Mouse (Mus musculus) cerebellum, adult 2 months (tissue): ENCODE results near the gene H3f3b. TPM values are rescaled to one million over a fixed set of nuclear protein-coding genes. Genes with fewer than 3 reads are reported as not detected.

ENCODE experiments used
- DNase-seq, 2 experiments: peaks; one replicate each; pipeline ENCODE4 v3.0.0; 2021
- H3K27ac ChIP-seq: fragments of 200-500 bp; 2 replicates; pipeline ENCODE4 v1.5.1; 2012; ENCODE audit warnings: low read length, control low read depth, inconsistent platforms; ENCODE audit not compliant: insufficient read depth
- H3K27me3 ChIP-seq: fragments of 200-500 bp; 2 replicates; pipeline ENCODE4 v1.6.1; 2012; ENCODE audit warnings: inconsistent platforms, mild to moderate bottlenecking, low read length, moderate library complexity; ENCODE audit not compliant: control insufficient read depth, insufficient read depth
- H3K4me1 ChIP-seq: fragments of 200-500 bp; 2 replicates; pipeline ENCODE4 v1.6.1; 2011; ENCODE audit warnings: low read length; ENCODE audit not compliant: control insufficient read depth, insufficient read depth
- H3K4me3 ChIP-seq: fragments of 200-500 bp; replicated peaks from 2 replicates; pipeline ENCODE3; 2011; ENCODE audit warnings: mild to moderate bottlenecking, low read depth, low read length, control low read depth; ENCODE audit not compliant: insufficient read depth
- CTCF ChIP-seq: fragments of 200-500 bp; IDR thresholded peaks from 2 replicates; pipeline ENCODE4 v1.5.1; 2011; ENCODE audit warnings: low read depth, mild to moderate bottlenecking, control low read depth, low read length, moderate library complexity, borderline replicate concordance; ENCODE audit not compliant: insufficient read depth
- POLR2A ChIP-seq: fragments of 200-500 bp; IDR thresholded peaks from 2 replicates; pipeline ENCODE4 v1.6.1; 2011; ENCODE audit warnings: low read length, control low read depth, borderline replicate concordance; ENCODE audit not compliant: insufficient read depth
- WGBS: fragments of 180-500 bp; shearing (Covaris S2); methylation state at CpG from one replicate; pipeline ENCODE4 v1.1.7; 2018; 5-methylcytosine and 5-hydroxymethylcytosine counted together
- polyA plus RNA-seq: library from polyadenylated mRNA; depleted of rRNA; stranded (reverse); fragments of >200 nt; gene quantifications from 2 replicates; pipeline ENCODE4 v1.2.3, GENCODE M21; 2012; rRNA removed

Gene H3f3b
- 456 and 541 TPM in 2 replicates for polyA plus RNA-seq

DNA sequence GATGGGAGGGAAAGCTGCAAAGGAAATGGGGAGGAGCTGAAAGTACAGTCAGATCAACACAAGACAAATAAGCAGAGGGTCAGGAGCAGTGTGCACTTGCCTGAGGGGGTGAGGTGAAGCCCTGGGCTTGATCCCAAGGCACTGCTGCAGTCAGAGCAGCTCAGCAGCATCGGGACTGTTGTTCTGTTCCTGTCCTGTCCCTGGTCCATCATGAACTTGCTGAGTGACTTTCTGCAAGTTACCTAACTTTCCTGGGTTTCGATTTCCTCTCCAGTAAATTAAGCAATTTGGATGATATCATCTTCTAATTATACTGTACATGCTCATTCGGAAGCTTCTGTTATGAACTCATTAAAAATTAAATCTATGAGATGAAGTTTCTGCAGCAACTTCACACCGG is at the start of gene H3f3b:
H3f3b (minus strand) TSS at position 207 of the 400 bp plus-strand sequence.
- no peak within 1 kb of the TSS for H3K4me3 ChIP-seq
- H3K4me1 ChIP-seq: peaks cover 12% of the 10 kb centered on the region
- no peak for DNase-seq
- H3K27me3 ChIP-seq: no peaks in the 10 kb centered on the region
- 86% methylated on average over 4 of the region's 4 CpGs for WGBS
- TF ChIP-seq POLR2A: no peak
- TF ChIP-seq CTCF: no peak
- H3K27ac ChIP-seq: no peak within 1 kb of the TSS

GRCm38 (mm10) chr11:116076836-116077235 is 49.1 kb upstream of the H3f3b start:
- H3K27ac ChIP-seq: peak overlapping the region; percentile 4; the same call in 1 of the 2 replicates
- H3K27me3 ChIP-seq: no peaks in the 10 kb centered on the region
- peaks cover 54% of the 10 kb centered on the region for H3K4me1 ChIP-seq
- H3K4me3 ChIP-seq: no peak overlapping the region
- 80% methylated on average over 7 of the region's 7 CpGs for WGBS
- TF ChIP-seq POLR2A: no peak
- TF ChIP-seq CTCF: no peak
- DNase-seq: peak in 1 of 2 experiments; percentile 15

GRCm38 (mm10) chr11:116076266-116076540 is 48.4 kb upstream of the H3f3b start:
- DNase-seq: no peak
- WGBS: 83% methylated on average over 7 of the region's 7 CpGs
- H3K4me3 ChIP-seq: no peak overlapping the region

DNA sequence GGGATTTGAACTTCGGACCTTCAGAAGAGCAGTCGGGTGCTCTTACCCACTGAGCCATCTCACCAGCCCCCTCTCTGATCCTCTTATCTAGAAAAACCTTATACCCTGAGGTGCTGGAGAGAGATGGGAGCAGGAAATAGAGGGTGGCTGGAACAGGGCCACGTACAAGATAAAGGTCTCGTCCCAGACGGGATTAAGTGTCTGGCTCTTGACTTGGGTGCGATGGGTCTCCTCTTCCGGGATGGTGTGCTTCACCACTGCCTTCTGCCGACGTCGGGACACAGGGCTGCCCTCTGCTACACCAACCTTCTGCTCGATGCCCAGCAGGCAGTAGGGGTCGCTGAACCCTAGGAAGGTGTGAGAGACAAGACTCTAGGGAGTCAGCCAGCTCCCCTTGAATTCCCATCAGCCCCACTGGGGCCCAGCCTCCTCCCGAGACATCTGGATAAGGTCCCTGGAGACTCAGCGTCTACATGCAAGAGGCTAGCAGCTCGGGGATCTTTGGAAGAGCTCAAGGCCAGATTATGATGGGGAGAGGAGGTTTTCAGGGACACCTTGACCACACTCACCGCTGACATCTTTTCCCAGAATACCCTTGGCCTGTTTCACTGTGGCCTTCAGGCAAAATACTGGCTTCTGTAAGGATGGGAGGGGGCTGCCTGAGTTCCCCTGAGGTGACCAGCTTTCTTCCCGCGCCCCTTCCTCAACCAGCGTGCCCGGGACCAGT is 47.9 kb upstream of the H3f3b start:
- H3K4me3 ChIP-seq: no peak overlapping the region
- no peak for DNase-seq
- no peak overlapping the region for H3K27ac ChIP-seq
- H3K27me3 ChIP-seq: no peaks in the 10 kb centered on the region
- peaks cover 48% of the 10 kb centered on the region for H3K4me1 ChIP-seq
- TF ChIP-seq POLR2A: no peak
- no peak for TF ChIP-seq CTCF
- WGBS: 72% methylated on average over 20 of the region's 20 CpGs

More at GRCm38 (mm10) chr11:116076266-116076540, 48.4 kb upstream of the H3f3b start:
- Histone ChIP-seq H3K27me3 (no peaks in the 10 kb centered on the region), H3K27ac (no peak overlapping the region), H3K4me1 (peaks cover 51% of the 10 kb centered on the region)
- TF ChIP-seq POLR2A (no peak), CTCF (no peak)

DNA sequence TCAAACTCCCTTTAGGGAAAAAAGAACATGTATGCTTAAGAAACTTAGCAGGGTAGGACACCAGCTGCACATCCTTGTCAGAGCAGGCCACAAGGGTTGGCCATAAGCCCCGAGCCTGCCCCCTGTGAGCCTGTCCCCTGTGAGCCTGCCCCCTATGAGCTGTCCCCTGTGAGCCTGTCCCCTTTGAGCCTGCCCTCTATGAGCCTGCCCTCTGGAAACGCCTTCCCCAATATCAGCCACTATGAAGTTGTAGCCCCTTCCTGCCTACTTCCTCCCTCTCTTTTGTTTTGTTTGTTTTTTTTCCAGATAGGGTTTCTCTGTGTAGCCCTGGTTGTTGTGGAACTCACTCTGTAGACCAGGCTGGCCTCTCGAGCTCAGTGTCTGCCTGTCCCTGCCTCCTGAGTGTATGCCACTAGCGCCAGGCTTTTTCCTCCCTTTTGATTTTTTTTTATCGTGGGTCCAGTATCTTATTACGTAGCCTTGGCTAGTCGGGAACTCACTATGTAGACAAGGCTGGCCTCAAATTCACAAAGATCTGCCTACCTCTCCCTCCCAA is 46.8 kb upstream of the H3f3b start:
- TF ChIP-seq CTCF (no peak), POLR2A (no peak)
- Histone ChIP-seq H3K27ac (no peak overlapping the region), H3K4me1 (peaks cover 37% of the 10 kb centered on the region), H3K4me3 (no peak overlapping the region), H3K27me3 (no peaks in the 10 kb centered on the region)
- WGBS: 81% methylated on average over 7 of the region's 7 CpGs
- no peak for DNase-seq

GRCm38 (mm10) chr11:116072608-116073007 is 44.8 kb upstream of the H3f3b start:
- no peak for DNase-seq
- no peak overlapping the region for H3K4me3 ChIP-seq
- TF ChIP-seq CTCF (no peak), POLR2A (no peak)
- H3K27ac ChIP-seq: no peak overlapping the region
- 84% methylated on average over 3 of the region's 3 CpGs for WGBS
- no peaks in the 10 kb centered on the region for H3K27me3 ChIP-seq
- peaks cover 24% of the 10 kb centered on the region for H3K4me1 ChIP-seq

DNA sequence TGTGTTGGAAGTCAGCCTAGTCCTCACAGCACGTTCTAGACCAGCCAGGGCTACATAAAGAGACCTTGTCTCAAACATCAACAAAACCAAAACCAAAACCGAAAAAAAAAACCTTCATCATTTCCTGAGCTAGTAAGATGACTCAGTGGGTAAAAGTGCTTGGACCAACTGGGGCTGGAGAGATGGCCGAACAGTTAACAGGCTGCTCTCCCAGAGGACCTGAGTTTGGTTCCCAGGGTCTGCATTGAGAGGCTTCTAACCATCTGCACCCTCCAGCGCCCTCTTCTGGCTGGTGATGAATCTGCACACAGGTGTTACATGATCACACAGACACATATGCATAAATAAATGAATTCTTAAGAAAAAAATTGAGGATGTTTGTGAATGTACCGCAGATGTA is 43.7 kb upstream of the H3f3b start:
- Histone ChIP-seq H3K27ac (no peak overlapping the region), H3K4me1 (peaks cover 14% of the 10 kb centered on the region), H3K4me3 (no peak overlapping the region), H3K27me3 (no peaks in the 10 kb centered on the region)
- 53% methylated on average over 5 of the region's 5 CpGs for WGBS
- no peak for DNase-seq
- TF ChIP-seq CTCF (peak; percentile 24; the same call in 1 of the 2 replicates), POLR2A (no peak)

- peak; percentile 45 to 54 for DNase-seq
- WGBS: 27% methylated on average over 12 of the region's 12 CpGs
- Histone ChIP-seq H3K4me3 (no peak overlapping the region), H3K27ac (peak overlapping the region; percentile 53), H3K27me3 (no peaks in the 10 kb centered on the region), H3K4me1 (peaks cover 51% of the 10 kb centered on the region)
- no peak for TF ChIP-seq CTCF
- no peak for TF ChIP-seq POLR2A
Measured at GRCm38 (mm10) chr11:116065345-116065744, 37.6 kb upstream of the H3f3b start.
